Mouse (Mus musculus) adrenal gland (tissue): ENCODE data around the gene Arid5a.

Source experiments
- intact Hi-C: fragments of 180-260 bp; cut with DNase I; formaldehyde crosslinking; loops from one replicate; pipeline ENCODE4 v1.15.1; 2025
- long read RNA-seq, 2 experiments: library from polyadenylated mRNA; unstranded; transcript quantifications; one replicate each; pipeline ENCODE4 v2.0.0; 2020; ENCODE audit warnings: borderline replicate concordance in 1 of 2; ENCODE audit not compliant: insufficient replicate concordance in 1 of 2

Arid5a gene
- long read RNA-seq, experiment 1, partial matches to known transcripts: 0 of 3 reads
- long read RNA-seq, experiment 1, other reads (novel, unspliced or antisense): 1 of 3 reads
- long read RNA-seq, experiment 2, partial matches to known transcripts: 0 of 1 reads
- long read RNA-seq, experiment 2, other reads (novel, unspliced or antisense): 0 of 1 reads

DNA sequence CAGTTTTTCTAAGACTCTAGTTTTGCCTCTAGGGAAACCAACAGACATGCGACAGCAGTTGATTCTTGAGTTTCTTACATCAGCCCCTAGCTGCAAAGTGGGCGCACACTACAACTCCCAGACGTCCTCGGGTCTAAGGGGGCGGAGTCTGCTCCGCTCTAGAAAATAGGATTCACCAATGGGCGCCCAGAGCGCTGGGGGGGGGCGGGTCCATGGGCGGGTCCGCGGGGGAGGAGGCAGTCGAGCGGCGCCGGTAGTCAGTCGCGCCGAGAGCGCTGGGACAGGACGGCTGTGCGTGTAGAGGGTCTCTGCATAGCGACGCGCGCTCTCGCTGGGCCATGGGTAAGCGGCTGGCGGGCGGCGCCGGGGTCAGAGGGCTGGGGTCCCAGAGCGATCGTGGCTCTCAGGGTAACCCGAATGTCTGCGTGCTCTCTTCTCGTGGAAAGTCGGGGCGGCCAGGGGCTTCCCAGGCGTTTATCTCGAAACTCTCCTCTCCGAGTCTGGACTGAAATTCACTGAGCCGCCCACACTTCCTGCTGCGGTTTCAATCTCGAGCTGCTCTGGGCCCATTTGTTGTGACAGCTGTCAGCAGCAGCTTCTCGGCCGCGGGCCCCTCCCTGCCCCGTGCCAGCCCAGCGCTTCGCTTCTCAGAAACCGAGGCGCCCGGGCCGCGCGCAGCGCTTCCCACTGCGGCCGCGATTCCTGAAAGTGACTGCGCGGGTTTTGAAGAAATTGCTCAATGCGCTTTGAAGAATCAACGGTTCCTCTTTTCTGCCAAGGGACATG, at the start of gene Arid5a:
Gene Arid5a (plus strand): TSS at position 239 of the 786 bp plus-strand sequence.
- intact Hi-C loops: no loop called here

DNA sequence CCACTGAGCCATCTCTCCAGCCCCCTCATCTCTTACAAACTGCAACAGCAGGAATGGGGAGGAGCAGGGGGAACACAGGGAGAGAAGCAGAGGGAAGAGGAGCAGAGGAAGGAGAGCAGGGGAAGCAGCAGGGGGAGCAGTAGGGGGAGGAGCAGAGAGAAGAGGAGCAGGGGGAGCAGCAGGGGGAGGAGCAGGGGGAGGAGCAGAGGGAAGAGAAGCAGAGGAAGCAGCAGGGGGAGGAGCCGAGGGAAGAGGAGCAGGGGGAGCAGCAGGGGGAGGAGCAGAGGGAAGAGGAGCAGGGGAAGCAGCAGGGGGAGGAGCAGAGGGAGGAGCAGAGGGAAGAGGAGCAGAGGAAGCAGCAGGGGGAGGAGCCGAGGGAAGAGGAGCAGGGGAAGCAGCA, 48.9 kb upstream of the Arid5a start:
- intact Hi-C loops: no loop called here

DNA sequence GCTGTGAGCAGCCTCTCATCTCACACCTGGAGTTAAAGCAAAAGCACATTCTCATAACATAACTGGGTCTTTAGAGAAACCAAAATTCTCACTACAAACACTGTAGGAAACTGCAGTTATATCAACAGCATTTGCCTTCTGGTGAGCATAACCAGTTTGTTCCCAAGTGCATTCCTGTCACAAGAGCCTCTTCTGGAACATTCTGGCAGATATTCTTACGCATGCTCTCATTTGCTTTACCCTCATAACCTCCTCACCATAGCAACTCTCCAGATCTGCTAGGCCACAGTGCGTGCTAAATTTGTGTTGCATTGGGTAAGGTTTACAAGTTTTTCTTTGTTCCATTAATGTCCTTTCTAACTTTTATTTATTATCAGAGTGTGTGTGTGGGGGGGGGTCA, 48.3 kb upstream of the Arid5a start:
- intact Hi-C loops: no loop called here

DNA sequence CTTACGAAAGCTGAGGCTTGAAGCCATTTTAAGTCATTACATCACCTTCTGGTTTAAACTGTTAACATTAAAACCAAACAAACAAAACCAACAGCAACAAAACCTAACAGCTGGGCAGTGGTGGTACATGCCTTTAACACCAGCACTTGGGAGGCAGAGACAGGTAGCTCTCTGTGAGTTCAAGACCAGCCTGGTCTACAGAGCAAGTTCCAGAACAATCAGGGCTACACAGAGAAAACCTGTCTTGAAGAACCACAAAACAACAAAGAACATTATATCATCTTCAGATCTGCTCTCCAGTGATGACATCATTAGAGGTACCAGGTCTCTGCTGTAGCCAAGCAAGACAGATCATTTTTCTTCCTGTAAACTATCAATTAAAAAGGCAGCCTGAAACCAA, 47.1 kb upstream of the Arid5a start:
- intact Hi-C loops: no loop called here

DNA sequence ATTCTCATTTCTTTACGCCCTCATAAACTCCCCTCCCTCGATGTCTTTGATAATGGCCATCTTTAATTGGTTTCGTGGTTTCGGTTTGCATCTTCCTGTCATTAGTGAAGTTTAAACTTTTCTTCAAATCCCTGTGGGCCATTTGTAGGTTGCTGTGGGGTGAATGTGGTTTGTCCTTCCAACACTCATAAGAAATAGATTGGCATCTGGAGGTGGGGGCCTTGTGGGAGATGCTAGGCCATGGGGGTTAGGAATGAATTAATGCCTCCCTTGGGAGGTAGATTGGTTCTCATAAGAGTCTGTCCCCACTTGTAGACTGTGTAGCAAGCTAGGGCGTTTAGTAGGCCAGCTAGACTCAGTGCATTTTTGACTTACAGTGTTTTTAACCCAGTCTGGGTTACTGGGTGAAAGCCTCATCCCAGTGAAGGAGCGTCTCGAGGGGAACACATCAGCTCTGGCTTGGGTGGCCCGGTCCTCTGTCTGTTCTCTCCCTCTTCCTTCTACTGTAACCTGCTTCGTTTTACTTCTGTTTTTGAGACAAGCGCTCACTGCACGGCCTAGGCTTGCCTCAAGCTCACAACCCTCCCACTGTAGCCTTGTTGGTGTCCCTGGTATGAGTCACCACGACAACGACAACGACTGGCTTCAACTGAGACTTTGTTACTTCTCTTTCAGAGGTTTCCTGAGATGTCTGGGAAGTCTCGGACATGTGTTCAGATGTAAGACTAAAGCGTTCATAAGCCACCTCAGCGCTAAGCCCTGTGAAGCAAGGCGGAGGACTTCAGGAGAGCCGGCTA, 45.6 kb upstream of the Arid5a start:
- intact Hi-C loops: no loop called here

DNA sequence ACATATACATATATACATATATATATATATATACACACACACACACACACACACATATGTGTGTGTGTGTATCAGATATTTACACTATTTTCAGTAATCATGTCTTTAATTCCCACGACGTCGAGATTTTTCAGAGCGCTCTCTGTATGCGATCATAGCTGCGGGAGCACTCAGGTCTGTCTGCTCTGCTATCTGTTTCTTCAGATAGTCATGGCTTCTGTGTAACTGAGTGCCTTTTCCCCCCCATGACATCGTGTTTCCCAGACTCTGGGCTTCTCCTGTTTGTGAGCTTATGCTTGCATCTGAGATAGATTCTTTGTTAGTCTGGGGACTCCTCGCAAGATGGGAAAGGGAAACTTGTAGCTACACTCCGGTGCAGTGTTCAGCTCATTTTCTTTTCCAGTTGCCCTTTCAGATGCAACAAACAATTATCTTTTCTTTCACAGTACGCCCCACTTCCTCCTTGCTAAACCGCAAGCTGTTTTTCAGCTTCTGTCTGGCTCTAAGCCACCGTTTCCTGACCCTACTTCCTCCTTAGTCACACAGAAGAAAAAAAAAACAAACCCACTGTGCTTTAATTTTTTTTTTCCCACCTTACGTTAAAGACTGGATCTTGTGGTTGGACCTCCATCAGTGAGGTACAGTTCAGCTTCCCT, 43.6 kb upstream of the Arid5a start:
- intact Hi-C loops: no loop called here

DNA sequence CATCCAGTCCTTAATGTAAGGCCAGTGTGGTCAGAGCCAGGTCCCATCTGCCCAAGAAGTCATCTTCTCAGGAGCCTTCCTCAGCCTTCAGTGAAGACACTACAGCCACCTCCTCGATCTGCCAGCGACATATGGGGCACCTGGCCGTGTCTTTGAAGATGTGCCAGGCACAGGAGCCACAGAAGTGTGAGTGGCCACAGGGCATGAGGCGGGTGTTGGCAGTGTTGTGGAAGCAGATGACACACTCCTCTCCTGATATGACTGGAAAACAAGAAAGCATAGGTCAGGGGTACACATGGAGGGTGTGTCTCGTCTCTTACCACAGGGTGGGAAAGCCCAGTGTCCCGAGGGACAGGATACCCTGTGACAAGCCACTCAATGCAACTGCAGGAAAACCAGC, 41.2 kb upstream of the Arid5a start:
- intact Hi-C loops: no loop called here

DNA sequence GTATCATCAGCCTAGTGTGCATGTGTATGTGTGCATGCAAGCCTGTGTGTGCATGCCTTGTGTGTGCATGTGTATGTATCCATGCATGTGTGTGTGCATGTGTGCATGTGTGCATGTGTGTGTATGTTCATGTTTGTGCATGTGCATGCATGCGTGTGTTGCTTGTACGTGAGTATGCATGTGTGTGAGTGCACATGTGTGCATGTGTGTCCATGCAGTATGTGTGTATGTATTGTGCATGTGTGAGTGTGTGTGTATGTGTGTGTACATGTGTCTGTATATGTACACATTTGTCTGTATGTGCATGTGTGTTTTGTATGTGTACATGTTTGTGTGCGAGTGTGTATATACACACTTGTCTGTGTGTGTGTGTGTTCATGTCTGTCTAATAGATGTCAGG, 39.9 kb upstream of the Arid5a start:
- intact Hi-C loops: no loop called here

DNA sequence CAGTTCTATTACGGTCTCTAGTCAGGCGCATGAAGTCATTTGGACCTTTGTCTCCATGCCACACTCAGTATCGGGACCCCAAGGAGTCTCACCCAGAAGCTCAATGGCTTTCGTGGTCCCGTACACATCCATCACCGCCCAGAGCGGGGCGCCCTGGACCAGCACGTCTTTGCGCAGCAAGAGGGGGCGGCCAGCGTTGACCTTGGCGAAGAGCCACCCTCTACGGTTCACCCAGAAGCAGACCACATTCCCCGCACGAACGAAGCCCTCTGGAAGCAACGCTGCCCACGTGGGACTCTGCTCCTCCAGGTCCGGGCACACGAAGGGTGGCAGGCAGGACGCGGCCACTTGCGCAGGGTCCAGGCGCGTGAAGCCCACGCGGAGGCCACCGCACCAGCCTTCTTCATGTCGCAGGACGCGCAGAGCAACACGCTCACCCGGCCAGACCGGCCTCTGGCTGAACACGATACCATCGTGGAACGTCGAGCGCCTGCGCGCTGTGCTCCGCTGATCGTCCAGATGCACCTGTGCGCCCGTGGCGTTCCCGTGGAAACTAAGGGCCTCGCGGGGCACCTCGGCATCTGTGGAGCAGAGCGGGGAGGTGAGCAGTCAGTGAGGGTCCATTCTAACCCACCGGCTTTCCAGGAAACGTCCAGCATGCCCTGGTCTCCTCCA, 38.3 kb upstream of the Arid5a start:
- intact Hi-C loops: no loop called here

DNA sequence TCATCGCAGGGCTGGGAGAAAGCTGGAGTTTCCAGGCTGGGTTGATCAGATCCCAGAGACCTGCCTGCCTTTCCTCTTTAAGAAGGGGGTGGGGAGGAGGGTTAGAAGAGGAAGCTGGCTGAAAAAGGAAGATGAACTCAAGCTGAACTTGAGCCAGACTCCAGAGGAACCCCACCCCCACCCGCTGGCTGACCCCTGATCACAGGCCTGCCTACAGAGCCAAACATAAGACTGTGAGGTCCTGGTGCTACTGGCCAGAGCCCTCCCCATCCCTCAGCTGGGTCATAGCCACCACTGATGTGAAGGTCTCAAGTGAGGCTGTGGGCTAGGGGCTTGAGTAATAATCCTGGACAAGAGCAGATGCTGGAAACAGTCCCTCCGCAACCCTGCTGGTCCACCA, 36.9 kb upstream of the Arid5a start:
- intact Hi-C loops: no loop called here

DNA sequence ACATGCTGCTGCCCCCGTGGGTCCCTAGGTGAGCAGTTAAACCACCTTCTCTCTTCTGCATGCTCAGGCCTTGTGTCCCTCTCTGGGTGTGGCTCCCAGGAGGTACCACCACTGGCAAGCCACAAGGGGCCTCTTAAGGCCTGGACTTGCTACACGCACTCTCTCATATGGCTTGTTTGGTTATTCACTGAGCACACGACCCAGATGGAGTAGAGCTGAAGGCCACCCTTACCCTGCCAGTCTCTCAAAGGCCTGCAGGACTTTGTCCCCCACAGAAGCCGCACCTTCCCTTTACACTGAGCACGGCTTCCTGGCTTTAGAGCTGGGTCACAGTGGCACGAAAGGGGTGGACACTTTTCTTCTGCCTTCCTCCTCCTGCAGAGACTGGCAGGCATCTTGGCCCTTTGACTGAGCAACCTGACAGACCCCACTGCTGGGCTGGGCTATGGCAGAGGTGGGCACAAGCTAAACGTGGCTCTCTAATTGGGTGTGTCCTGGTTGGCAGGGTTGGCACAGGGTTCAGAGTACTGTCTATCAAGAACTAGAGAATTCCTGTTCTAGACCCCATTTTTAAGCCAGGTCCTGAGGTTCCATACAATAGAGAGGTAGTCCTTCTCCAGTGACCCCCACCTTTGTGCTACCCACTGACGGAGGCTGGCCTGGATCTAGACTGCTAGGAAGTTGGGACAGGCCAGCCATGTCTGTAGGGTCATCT, 35.9 kb upstream of the Arid5a start:
- intact Hi-C loops: no loop called here

DNA sequence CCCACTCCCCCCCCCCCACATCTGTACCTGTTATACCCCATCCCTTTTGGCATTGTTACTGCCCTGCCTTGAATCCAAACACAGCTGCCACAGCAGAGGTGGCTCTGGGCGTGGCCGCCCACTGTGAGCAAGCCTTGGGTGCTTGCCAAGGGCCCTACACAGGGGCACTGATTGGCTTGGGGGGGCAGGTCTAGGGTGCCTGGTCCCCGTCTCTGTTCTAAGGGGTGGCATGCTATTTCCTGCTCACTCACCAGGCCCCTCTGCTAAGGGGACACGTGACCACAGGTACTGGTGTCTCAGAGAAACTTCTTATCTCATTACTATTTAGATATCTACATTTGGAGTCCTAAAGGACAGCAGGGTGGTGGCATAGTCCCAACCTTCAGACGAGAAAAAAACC, 35.0 kb upstream of the Arid5a start:
- intact Hi-C loops: no loop called here

DNA sequence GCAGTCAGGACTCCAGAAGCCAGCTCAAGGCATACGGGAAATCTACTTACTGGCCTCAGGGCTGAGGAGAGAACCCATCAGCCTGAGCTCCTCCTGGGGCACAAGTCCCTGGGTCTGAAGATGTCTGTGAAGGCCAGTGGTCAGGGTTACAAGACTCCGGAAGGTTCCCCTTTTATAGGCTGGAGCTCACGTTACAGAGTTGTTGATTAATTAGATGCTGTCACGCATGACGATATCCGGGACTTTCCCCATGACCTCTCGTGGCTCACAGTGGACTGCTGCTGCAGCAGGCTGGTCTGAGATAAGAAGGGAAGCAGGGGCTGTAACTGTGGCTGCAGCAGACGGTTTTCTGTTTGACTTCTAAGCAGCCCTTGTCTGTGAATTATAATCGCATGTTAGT, 34.2 kb upstream of the Arid5a start:
- intact Hi-C loops: no loop called here

DNA sequence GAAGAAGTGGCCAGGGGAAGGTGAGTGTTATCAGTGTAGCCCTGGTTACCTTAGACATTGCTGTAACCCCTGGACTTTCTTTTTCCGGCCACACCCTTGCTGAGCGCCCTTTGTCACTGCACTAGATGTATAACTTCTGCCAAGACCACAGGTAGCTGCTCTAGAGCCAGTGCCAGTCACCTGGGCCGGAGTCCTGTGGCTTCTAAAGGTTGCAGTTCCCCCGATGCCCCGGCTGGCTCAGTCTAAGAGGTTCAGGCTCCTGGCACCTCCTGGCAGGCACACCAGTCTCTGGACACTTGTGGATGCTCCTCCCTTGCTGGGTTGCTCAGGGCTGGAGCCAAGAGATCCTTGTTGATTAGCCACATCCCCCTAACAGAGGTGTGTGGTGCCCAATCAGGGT, 33.1 kb upstream of the Arid5a start, which contains the start of gene Neurl3:
Gene Neurl3 (minus strand): TSS at position 225 of the 400 bp plus-strand sequence.
- intact Hi-C loops: no loop called here

DNA sequence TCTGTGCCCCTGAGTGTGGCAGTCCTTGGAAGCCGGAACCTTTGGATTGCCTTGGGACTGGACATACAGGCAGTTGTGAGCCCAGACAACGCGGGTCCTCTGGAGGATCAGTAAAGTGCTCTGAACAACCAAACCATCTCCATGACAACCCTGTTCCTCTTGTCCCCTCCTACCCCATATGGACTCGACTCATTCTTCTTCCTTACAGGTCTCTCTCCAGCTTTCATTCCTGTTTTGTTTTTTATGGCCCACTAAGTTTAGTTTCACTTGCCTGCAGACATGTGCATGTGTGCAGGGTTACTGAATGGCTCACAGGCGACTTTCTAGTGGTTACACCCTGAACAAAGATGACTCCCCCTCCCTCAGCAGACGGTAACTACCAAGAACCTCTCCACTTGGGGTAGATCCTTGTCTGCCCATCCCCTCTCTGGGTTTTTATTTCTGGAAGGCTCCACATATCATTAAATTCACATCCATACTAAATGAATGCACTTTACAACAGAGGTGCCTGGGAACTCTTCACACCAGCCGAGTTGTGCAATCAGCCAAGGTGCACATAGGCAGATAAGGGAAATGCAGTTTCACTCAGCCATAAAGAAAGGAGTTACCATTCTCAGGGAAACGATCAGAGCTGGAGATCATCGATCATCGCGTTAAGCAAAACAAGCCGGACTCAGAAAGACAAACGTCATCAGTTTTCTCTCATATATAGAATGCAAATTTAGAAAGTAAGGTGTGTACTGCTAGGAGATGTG, 31.7 kb upstream of the Arid5a start:
- intact Hi-C loops: no loop called here

DNA sequence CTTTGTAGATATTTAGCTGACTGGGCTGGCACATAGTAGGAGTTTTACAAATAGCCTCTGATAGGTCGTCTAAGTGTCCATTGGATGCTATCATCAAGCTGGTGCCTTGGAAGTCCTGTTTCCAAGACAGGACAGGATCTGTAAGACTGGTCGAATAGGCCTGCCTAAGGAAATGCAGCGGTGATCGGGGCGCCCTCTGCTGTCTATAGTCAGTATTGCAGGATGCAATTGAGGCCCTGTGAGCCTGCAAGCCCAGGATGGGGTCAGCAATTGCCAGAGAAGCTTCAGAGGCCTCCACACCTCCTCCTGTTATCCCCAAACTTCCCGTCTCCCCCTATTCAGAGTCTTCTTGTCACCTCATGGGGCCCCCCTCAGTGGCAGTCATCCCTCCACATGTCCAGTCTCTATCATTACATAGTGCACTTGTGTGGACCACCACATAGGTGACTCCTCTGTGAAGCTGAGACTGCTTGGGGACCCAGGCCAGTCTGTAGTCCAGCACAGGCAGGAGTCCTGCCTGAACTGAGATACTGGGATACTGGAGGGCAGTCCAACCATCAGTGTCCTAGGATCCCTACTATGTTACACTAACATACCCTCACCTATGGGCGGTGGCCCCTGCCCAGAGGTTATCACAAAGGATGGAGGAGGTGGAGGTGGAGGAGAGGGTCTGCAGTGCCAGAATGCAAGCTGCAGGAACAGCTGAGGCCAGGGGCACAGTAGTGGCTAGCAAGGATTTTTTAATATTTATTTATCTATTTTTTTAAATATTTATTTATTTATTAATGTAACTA, 30.1 kb upstream of the Arid5a start:
- intact Hi-C loops: no loop called here

DNA sequence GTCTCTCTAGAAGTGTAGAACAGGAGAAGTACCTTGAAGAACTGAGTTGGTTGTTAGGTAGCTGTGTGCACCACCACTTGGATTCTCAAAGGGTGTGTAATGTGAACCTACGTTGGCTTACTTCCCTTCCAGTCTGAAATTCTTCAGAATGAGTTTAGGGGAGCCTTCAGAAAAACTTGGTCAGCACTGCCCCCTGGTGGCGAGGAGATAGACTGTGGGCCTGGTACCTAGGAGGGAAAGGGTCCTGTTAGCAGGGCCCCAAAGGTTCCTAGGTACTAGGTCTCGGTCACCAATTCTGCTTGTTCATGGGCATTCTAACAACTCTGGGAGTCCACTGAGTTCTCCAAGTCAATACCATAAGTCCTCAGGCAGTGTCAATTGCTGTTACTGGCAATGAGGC, 28.3 kb upstream of the Arid5a start:
- intact Hi-C loops: loop anchor here (1.0 kb wide), 1 partner anchor 24 kb away; no protein-coding TSS in a partner anchor

DNA sequence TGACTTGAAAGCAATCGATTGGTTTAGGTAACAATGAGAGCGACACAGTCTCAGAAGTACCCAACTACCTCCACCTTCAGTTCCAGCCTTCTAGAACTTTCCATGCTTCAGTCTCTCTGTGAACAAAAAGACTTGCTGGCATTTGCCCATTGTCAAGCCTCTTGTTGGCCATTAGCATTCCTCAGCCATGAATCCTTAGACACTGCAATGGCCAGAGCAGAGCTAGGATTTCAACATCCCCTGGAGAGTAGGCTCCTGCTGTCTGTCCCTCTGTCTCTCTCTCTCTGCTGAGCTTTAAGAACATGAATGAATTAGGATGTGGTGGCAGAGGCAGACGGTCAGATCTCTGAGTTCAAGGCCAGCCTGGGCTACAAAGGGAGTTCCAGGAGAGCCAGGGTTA, 26.6 kb upstream of the Arid5a start:
- intact Hi-C loops: no loop called here

DNA sequence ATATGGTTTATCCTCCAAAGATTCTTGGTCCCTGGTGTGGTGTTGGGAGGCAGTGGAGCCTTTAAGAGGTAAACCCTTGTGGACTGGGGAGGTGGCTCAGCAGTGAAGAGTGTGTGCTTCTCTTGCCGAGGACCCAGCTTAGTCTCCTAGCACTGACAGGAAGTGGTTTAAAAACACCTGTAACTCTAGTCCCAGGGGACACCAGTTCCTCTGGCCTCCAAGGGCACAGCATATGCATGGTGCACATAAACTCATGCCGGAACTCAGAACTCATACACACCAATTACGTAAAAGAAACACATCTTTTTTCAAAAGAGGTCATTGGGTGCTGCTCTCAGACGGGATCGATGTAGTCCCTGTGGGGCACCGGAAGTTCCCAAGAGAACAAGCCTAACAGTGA, 25.7 kb upstream of the Arid5a start:
- intact Hi-C loops: no loop called here
